Mouse (Mus musculus): ENCODE data around the gene Adprh. TPM values are rescaled to one million over a fixed set of nuclear protein-coding genes. Genes with fewer than 3 reads are reported as not detected.

The Adprh gene
- polyA plus RNA-seq, 1 experiment from 2014 or later: 88.6 TPM

DNA sequence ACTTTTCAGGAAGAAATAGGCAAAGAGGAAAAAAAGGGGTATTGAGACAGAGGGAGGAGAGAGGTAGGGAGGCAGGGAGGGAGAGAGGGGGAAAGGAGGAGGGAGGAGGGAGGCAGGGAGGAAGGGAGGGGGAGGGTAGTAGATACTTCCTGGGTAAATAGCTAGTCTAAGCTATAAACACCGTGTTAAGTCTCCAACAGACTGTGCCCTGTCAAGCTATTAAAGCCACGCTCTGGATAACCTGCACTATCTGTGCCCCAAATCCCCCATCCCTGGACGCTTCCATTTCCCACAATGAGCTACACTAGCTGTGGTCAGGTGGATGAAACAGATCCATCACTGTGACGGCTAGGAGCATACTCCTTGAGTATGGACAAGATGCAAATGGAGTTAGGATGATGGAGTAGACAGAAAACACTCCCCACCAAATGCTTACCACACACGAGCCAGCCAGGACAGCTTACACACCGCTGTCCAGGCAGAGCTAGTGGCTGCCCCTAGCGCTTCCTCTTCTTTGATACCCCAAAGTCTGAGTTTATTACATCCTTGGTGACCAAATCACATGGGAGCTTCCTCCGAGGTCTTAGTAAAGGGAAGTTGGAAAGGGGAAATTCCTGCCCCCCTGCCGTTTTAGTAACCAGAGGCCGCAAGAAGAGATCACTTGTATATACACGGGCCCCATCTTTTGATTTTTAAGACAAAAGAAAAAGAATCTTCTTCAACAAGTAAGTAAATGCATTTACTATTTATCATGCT is 4.5 kb upstream of the Adprh start:
- WGBS: 52% methylated on average over 11 of the region's 11 CpGs
- H3K9ac ChIP-seq (ENCODE audit: low read length): no peak overlapping the region
- no peaks in the 10 kb centered on the region for H3K27me3 ChIP-seq (ENCODE audit: control insufficient read depth, insufficient read depth, low read length)
- H3K36me3 ChIP-seq (ENCODE audit: control insufficient read depth, insufficient read depth): no peaks in the 10 kb centered on the region
- H3K4me2 ChIP-seq (ENCODE audit: low read depth, low read length): no peak overlapping the region
- no peaks in the 10 kb centered on the region for H3K9me3 ChIP-seq (replicated peaks; ENCODE audit: control insufficient read depth, low read length)
- no peak overlapping the region for H3K27ac ChIP-seq (ENCODE audit: low read length)
- no peak overlapping the region for H3K4me3 ChIP-seq (ENCODE audit: low read length)
- peaks cover 3% of the 10 kb centered on the region; the same call in 1 of the 2 replicates for H3K4me1 ChIP-seq (ENCODE audit: control insufficient read depth, insufficient read depth, low read length)
- ATAC-seq (replicated peaks; ENCODE audit: extremely low read depth, insufficient read depth, low FRiP score): no peak

DNA sequence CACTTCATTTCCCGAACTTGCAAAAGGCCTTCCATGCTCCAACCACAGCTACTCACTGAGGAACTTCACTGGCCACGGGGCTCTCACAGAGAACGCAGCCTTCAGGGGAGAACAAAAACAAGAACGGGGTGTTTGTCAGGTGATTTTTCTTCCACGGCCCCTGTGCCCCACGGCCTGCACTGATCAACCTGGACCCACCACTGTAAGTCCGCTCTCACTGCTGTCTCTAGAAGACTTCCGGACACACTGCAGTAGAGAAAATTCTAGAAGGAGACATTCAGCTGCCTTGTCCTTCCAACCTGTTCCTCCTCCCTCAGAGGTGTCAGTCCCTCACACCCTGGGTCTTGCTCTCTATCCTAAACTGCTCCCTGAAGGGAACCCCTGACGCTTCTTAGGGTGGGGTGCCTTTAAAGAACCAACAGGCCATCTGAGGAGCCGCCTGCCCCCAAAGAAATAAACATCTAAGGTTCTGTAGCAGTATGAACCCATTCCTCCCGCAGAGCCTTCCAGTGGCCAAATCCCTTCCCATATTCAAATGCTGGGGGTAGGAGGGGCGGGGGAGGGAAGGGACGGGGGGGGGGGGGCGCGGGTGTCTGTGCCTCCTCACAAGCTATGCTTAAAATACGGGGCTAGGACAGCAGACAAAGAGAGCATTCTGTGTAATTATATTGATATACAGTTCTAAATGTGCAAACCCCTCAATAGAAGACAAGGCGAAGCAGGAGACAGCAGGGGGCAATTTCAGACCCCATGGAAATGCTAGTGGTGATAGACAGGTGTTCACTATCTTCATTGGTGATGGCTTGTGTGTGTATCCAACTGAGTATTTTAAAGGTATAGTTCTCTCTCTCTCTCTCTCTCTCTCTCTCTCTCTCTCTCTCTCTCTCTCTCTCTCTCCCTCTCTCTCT is 3.3 kb upstream of the Adprh start, which contains the start of gene Cd80:
Cd80 (plus strand) TSS at position 51 of the 908 bp plus-strand sequence.
- ATAC-seq (replicated peaks; ENCODE audit: extremely low read depth, insufficient read depth, low FRiP score): no peak
- WGBS: 65% methylated on average over 17 of the region's 17 CpGs
- no peaks in the 10 kb centered on the region for H3K36me3 ChIP-seq (ENCODE audit: control insufficient read depth, insufficient read depth)
- H3K4me1 ChIP-seq (ENCODE audit: control insufficient read depth, insufficient read depth, low read length): peaks cover 10% of the 10 kb centered on the region
- H3K4me2 ChIP-seq (ENCODE audit: low read depth, low read length): no peak within 1 kb of the TSS
- no peak within 1 kb of the TSS for H3K27ac ChIP-seq (ENCODE audit: low read length)
- no peak within 1 kb of the TSS for H3K4me3 ChIP-seq (ENCODE audit: low read length)
- no peaks in the 10 kb centered on the region for H3K9me3 ChIP-seq (replicated peaks; ENCODE audit: control insufficient read depth, low read length)
- no peaks in the 10 kb centered on the region for H3K27me3 ChIP-seq (ENCODE audit: control insufficient read depth, insufficient read depth, low read length)
- H3K9ac ChIP-seq (ENCODE audit: low read length): no peak within 1 kb of the TSS

DNA sequence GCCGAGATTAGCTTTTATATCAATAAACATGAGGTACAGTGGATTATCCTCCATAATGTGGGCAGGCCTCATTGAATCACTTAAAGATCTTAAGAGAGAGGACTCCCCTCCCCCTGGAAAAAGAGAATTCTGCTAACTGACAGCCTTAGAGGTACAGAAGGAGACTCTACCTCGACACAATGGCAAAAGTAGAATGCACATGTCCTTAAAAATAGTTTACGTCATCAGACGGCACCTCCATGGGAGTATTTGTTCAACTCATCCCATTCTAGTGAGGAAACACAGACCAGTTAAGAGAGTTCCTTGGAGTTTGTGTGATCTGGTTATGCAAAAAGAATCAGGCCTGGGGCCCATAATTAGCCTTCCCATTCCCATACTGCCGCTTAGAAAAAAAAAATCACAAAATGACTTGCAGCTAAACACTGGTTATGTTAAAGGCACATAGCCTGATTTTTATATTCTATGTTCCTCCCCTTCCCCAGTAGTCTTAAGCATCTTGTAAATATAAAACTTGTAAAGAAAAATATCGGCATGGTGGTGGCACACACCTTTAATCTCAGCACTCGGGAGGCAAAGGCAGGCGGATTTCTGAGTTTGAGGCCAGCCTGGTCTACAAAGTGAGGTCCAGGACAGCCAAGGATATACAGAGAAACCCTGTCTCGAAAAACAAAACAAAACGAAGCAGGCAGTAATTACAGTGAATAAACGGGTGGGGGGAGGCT is 2.2 kb upstream of the Adprh start:
- no peaks in the 10 kb centered on the region; the same call in 1 of the 2 replicates for H3K36me3 ChIP-seq (ENCODE audit: control insufficient read depth, insufficient read depth)
- no peak overlapping the region for H3K4me2 ChIP-seq (ENCODE audit: low read depth, low read length)
- H3K9ac ChIP-seq (ENCODE audit: low read length): no peak overlapping the region
- H3K27me3 ChIP-seq (ENCODE audit: control insufficient read depth, insufficient read depth, low read length): no peaks in the 10 kb centered on the region
- 73% methylated on average over 11 of the region's 11 CpGs for WGBS
- no peak for ATAC-seq (replicated peaks; ENCODE audit: extremely low read depth, insufficient read depth, low FRiP score)
- H3K4me1 ChIP-seq (ENCODE audit: control insufficient read depth, insufficient read depth, low read length): peaks cover 10% of the 10 kb centered on the region
- H3K27ac ChIP-seq (ENCODE audit: low read length): no peak overlapping the region
- H3K9me3 ChIP-seq (replicated peaks; ENCODE audit: control insufficient read depth, low read length): no peaks in the 10 kb centered on the region
- no peak overlapping the region for H3K4me3 ChIP-seq (ENCODE audit: low read length)

DNA sequence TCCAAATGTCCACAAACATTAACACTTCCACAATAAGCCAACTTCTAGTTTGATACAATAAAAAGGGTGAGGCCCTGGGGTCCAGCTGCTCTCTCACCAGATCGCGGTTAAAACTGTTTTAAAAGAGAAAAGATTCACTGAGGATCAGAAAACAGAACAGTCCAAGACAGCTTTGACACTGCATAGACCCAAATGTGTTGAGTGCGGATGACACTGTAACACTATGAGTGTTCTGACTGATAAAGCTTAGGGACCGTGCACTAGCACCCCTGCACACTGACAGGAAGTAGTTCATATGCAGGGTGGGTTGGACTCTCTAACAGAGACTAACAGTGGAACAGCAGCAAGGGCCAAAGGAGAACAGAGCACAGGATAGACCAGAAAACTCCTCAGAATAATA is 1.4 kb upstream of the Adprh start:
- H3K27ac ChIP-seq (ENCODE audit: low read length): no peak overlapping the region
- WGBS: 80% methylated on average over 4 of the region's 4 CpGs
- peaks cover 4% of the 10 kb centered on the region for H3K36me3 ChIP-seq (ENCODE audit: control insufficient read depth, insufficient read depth)
- H3K4me3 ChIP-seq (ENCODE audit: low read length): no peak overlapping the region
- no peak for ATAC-seq (replicated peaks; ENCODE audit: extremely low read depth, insufficient read depth, low FRiP score)
- no peaks in the 10 kb centered on the region for H3K9me3 ChIP-seq (replicated peaks; ENCODE audit: control insufficient read depth, low read length)
- no peaks in the 10 kb centered on the region for H3K27me3 ChIP-seq (ENCODE audit: control insufficient read depth, insufficient read depth, low read length)
- peaks cover 10% of the 10 kb centered on the region for H3K4me1 ChIP-seq (ENCODE audit: control insufficient read depth, insufficient read depth, low read length)
- H3K9ac ChIP-seq (ENCODE audit: low read length): no peak overlapping the region
- no peak overlapping the region for H3K4me2 ChIP-seq (ENCODE audit: low read depth, low read length)

DNA sequence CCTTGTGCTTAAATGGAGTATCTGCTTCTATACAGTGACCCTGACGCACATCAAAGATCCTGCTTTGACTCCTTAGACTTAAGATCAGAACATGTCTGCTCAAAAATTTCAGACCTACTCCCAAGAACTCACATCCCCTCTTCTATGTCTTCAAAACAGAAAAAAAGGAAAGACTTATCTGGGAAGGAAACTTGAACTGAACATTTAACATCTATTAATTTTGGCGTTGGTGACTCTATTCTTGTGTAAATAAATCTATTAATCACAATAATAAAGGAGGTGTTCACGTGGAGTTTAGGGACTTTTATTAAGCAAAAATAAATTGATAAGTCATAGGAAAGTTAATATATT is 675 bp upstream of the Adprh start:
- peak overlapping the region; percentile 72 for H3K4me2 ChIP-seq (ENCODE audit: low read depth, low read length)
- H3K9me3 ChIP-seq (replicated peaks; ENCODE audit: control insufficient read depth, low read length): no peaks in the 10 kb centered on the region
- 31% methylated on average over 3 of the region's 3 CpGs for WGBS
- H3K27ac ChIP-seq (ENCODE audit: low read length): peak overlapping the region; percentile 87
- H3K36me3 ChIP-seq (ENCODE audit: control insufficient read depth, insufficient read depth): peaks cover 4% of the 10 kb centered on the region
- no peaks in the 10 kb centered on the region for H3K27me3 ChIP-seq (ENCODE audit: control insufficient read depth, insufficient read depth, low read length)
- peaks cover 10% of the 10 kb centered on the region for H3K4me1 ChIP-seq (ENCODE audit: control insufficient read depth, insufficient read depth, low read length)
- peak overlapping the region; percentile 74 for H3K4me3 ChIP-seq (ENCODE audit: low read length)
- ATAC-seq (replicated peaks; ENCODE audit: extremely low read depth, insufficient read depth, low FRiP score): no peak
- peak overlapping the region; percentile 90 for H3K9ac ChIP-seq (ENCODE audit: low read length)

DNA sequence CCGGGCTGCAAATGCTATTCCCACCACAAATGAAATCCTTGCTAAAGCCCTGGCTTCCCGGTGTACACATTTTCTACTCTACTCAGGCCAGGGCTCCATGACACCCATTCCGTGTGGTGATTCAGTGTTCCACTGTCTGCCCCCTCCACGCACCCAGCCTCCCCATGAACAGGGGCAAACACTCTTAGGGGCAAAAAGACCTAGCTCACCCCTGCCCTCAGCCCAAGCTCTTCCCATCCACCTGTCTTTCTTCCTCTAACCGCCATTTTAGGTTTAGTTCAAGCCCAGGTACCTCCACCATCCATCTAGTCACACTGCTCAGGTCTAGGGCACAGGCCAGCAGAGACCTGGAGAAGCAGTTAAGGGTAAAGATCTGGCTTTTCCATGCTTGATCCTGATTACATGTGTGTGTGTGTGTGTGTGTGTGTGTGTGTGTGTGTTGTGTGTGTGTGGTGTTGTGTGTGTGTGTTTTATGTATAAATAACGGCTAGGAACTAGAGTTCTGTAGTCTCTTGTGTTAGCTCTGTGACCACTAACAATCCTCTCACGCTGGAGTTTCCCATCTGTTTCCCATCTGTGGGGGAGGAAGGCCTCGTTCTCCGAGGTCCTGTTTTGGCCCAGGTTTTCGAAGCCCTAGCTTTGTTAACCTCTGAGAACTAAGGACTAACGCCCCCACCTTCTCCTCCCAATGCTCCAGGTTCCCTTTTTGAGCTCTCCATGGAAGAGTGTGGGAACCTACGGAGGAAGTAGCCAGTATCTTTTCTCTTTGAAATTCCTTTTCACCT is 890 bp downstream of the Adprh start:
- no peak for ATAC-seq (replicated peaks; ENCODE audit: extremely low read depth, insufficient read depth, low FRiP score)
- peak overlapping the region; percentile 72 for H3K4me2 ChIP-seq (ENCODE audit: low read depth, low read length)
- H3K4me1 ChIP-seq (ENCODE audit: control insufficient read depth, insufficient read depth, low read length): peaks cover 10% of the 10 kb centered on the region
- WGBS: 43% methylated on average over 12 of the region's 12 CpGs
- H3K4me3 ChIP-seq (ENCODE audit: low read length): peak overlapping the region; percentile 74
- peaks cover 15% of the 10 kb centered on the region for H3K36me3 ChIP-seq (ENCODE audit: control insufficient read depth, insufficient read depth)
- H3K27me3 ChIP-seq (ENCODE audit: control insufficient read depth, insufficient read depth, low read length): no peaks in the 10 kb centered on the region
- peak overlapping the region; percentile 87 for H3K27ac ChIP-seq (ENCODE audit: low read length)
- peak overlapping the region; percentile 90 for H3K9ac ChIP-seq (ENCODE audit: low read length)
- H3K9me3 ChIP-seq (replicated peaks; ENCODE audit: control insufficient read depth, low read length): no peaks in the 10 kb centered on the region

DNA sequence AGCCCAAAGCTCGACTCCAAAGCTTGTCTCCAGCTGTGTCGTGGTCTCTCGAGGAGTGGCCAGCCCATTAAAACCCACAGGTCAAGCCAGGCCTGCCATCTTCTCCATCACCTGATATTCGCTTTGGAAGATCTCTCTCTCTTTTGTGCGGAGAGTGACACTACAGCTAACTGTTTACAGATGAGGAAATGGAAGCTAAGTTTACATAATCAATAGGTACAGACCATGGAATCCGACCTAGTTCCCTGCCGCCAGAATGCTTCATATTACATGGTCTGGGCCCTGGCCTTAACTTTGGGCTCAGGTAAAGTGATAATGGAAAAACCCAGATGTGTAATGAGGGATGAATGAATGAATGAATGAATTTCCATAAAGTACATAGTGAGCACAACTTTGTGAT is 1.8 kb downstream of the Adprh start:
- WGBS: 85% methylated on average over 7 of the region's 7 CpGs
- Histone ChIP-seq H3K27me3 (ENCODE audit: control insufficient read depth, insufficient read depth, low read length) (no peaks in the 10 kb centered on the region), H3K4me3 (ENCODE audit: low read length) (no peak overlapping the region), H3K9me3 (replicated peaks; ENCODE audit: control insufficient read depth, low read length) (no peaks in the 10 kb centered on the region), H3K9ac (ENCODE audit: low read length) (no peak overlapping the region), H3K36me3 (ENCODE audit: control insufficient read depth, insufficient read depth) (peaks cover 21% of the 10 kb centered on the region), H3K27ac (ENCODE audit: low read length) (no peak overlapping the region), H3K4me2 (ENCODE audit: low read depth, low read length) (no peak overlapping the region), H3K4me1 (ENCODE audit: control insufficient read depth, insufficient read depth, low read length) (peaks cover 10% of the 10 kb centered on the region)
- no peak for ATAC-seq (replicated peaks; ENCODE audit: extremely low read depth, insufficient read depth, low FRiP score)

DNA sequence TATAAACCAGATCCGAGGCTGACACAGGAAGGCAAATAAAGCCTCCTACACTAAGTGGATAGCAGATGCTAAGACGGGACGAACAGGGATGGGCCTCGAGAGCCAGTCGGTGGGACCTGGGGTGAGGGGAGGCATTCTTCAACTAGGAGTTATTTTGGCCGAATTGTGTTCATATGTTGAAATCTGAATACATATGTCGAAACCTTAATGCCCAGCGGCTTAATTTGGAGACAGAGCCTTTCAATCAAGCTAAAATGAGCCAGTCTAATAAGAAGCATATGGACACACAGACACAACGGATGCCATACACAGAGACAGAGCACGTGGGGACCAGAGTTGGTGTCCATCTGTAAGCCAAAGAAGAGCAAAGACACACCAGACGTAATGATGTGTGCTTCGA is 4.0 kb downstream of the Adprh start:
- H3K27ac ChIP-seq (ENCODE audit: low read length): no peak overlapping the region
- no peak for ATAC-seq (replicated peaks; ENCODE audit: extremely low read depth, insufficient read depth, low FRiP score)
- no peak overlapping the region for H3K4me3 ChIP-seq (ENCODE audit: low read length)
- WGBS: 92% methylated on average over 12 of the region's 12 CpGs
- H3K9ac ChIP-seq (ENCODE audit: low read length): no peak overlapping the region
- peaks cover 10% of the 10 kb centered on the region for H3K4me1 ChIP-seq (ENCODE audit: control insufficient read depth, insufficient read depth, low read length)
- H3K4me2 ChIP-seq (ENCODE audit: low read depth, low read length): no peak overlapping the region
- H3K27me3 ChIP-seq (ENCODE audit: control insufficient read depth, insufficient read depth, low read length): no peaks in the 10 kb centered on the region
- peaks cover 3% of the 10 kb centered on the region; the same call in 1 of the 2 replicates for H3K9me3 ChIP-seq (replicated peaks; ENCODE audit: control insufficient read depth, low read length)
- peaks cover 36% of the 10 kb centered on the region for H3K36me3 ChIP-seq (ENCODE audit: control insufficient read depth, insufficient read depth)
